Mouse (Mus musculus): ENCODE data around the gene Scin. TPM values are rescaled to one million over a fixed set of nuclear protein-coding genes. Genes with fewer than 3 reads are reported as not detected.
A peak's percentile ranks its signal among the peaks of the same experiment; 100 is the strongest.

The Scin gene
- polyA plus RNA-seq, 1 experiment from 2014 or later, result 5.5 TPM

GRCm38 (mm10) chr12:40106874-40107273, 27.2 kb downstream of the Scin start:
- H3K27ac ChIP-seq, result no peak overlapping the region
- no peaks in the 10 kb centered on the region for H3K4me1 ChIP-seq
- no peak overlapping the region for H3K4me3 ChIP-seq
- ATAC-seq (ENCODE audit: insufficient number of reproducible peaks, insufficient read depth, low FRiP score, low TSS enrichment, low read depth), result no peak
- H3K27me3 ChIP-seq, result no peaks in the 10 kb centered on the region
- H3K9me3 ChIP-seq, result no peaks in the 10 kb centered on the region
- no peak overlapping the region for H3K4me2 ChIP-seq
- H3K9ac ChIP-seq, result no peak overlapping the region
- no peaks in the 10 kb centered on the region for H3K36me3 ChIP-seq
- WGBS, result 62% methylated on average over 5 of the region's 5 CpGs

- Histone ChIP-seq H3K4me2 (no peak overlapping the region), H3K4me3 (no peak overlapping the region), H3K9ac (no peak overlapping the region), H3K27me3 (no peaks in the 10 kb centered on the region), H3K27ac (no peak overlapping the region), H3K4me1 (no peaks in the 10 kb centered on the region), H3K9me3 (no peaks in the 10 kb centered on the region), H3K36me3 (no peaks in the 10 kb centered on the region)
- WGBS, result 73% methylated on average over 2 of the region's 2 CpGs
- ATAC-seq (ENCODE audit: insufficient number of reproducible peaks, insufficient read depth, low FRiP score, low TSS enrichment, low read depth), result no peak
These were observed 29.3 kb downstream of the Scin start for GRCm38 (mm10) chr12:40104750-40105149.

- H3K36me3 ChIP-seq, result no peaks in the 10 kb centered on the region
- 90% methylated on average over 2 of the region's 2 CpGs for WGBS
- H3K9me3 ChIP-seq, result no peaks in the 10 kb centered on the region
- H3K27ac ChIP-seq, result no peak overlapping the region
- no peak overlapping the region for H3K9ac ChIP-seq
- H3K4me3 ChIP-seq, result no peak overlapping the region
- no peak for ATAC-seq (ENCODE audit: insufficient number of reproducible peaks, insufficient read depth, low FRiP score, low TSS enrichment, low read depth)
- no peak overlapping the region for H3K4me2 ChIP-seq
- no peaks in the 10 kb centered on the region for H3K27me3 ChIP-seq
- no peaks in the 10 kb centered on the region for H3K4me1 ChIP-seq
These were observed 31.7 kb downstream of the Scin start for GRCm38 (mm10) chr12:40102359-40102758.

DNA sequence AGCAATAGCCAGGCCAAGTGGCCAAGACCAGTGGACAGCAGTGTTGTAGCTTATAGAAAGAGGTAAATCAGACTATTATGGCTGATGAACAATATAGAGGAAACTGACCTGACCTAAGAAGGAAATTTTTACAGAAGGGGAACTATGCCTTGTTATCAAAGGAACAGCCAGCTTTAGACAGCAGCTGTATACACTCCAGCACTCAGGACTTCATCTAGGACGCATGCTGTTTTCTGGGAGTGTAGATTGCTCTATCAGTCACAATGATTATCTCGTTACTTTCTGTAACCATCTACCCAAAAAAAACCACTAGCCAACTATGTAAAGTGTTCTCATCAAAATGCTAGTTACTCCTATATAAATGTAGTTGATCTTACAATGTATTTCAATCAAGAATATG, 34.6 kb downstream of the Scin start:
- no peak overlapping the region for H3K9ac ChIP-seq
- no peak for ATAC-seq (ENCODE audit: insufficient number of reproducible peaks, insufficient read depth, low FRiP score, low TSS enrichment, low read depth)
- H3K9me3 ChIP-seq, result no peaks in the 10 kb centered on the region
- no peaks in the 10 kb centered on the region for H3K36me3 ChIP-seq
- 87% methylated on average over 2 of the region's 2 CpGs for WGBS
- H3K27ac ChIP-seq, result no peak overlapping the region
- H3K4me2 ChIP-seq, result no peak overlapping the region
- no peak overlapping the region for H3K4me3 ChIP-seq
- H3K4me1 ChIP-seq, result no peaks in the 10 kb centered on the region
- H3K27me3 ChIP-seq, result no peaks in the 10 kb centered on the region

DNA sequence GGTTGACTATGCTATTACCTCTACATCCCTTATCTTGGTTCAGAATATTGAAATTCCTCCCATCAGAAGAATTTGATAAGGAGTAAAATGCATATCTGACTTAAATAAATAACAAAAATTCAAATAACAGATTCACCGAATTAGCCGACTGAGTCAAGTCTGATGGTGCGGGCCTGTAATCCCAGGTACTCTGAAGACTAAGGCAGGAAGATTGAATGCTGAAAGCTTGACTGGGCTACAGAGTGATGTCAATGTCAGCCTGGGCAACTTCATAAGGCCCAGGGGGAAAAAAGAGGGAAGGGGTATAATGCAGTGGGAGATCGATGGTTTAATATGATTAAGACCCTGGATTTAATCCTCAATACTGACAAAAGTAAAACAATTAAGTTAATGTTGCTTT, 36.6 kb downstream of the Scin start:
- Histone ChIP-seq H3K4me2 (no peak overlapping the region), H3K9me3 (no peaks in the 10 kb centered on the region), H3K4me3 (no peak overlapping the region), H3K36me3 (no peaks in the 10 kb centered on the region), H3K27me3 (no peaks in the 10 kb centered on the region), H3K27ac (no peak overlapping the region), H3K4me1 (no peaks in the 10 kb centered on the region), H3K9ac (no peak overlapping the region)
- ATAC-seq (ENCODE audit: insufficient number of reproducible peaks, insufficient read depth, low FRiP score, low TSS enrichment, low read depth), result no peak
- WGBS, result 94% methylated on average over 4 of the region's 4 CpGs

DNA sequence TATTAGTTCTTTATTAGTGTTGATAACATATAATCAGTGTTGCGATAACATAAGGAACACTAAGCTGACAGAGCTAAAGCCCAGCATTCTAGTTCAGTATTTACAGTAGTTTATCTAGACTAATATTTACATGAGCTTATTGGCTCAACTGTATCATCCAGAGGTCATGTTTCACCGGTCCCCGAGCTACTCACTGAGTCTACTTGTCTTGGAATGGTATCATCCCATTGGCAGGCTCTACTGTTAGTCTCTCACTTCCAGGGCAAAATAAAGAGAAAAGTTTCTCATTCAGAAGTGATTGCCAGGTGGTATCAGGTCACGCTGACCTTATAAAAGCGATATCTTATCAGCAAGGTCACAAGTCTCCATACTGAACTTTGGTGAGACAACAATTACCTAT, 37.0 kb downstream of the Scin start:
- H3K9me3 ChIP-seq, result no peaks in the 10 kb centered on the region
- no peaks in the 10 kb centered on the region for H3K27me3 ChIP-seq
- no peaks in the 10 kb centered on the region for H3K36me3 ChIP-seq
- H3K4me1 ChIP-seq, result no peaks in the 10 kb centered on the region
- H3K27ac ChIP-seq, result no peak overlapping the region
- H3K4me3 ChIP-seq, result no peak overlapping the region
- 92% methylated on average over 5 of the region's 5 CpGs for WGBS
- no peak overlapping the region for H3K4me2 ChIP-seq
- ATAC-seq (ENCODE audit: insufficient number of reproducible peaks, insufficient read depth, low FRiP score, low TSS enrichment, low read depth), result no peak
- no peak overlapping the region for H3K9ac ChIP-seq

DNA sequence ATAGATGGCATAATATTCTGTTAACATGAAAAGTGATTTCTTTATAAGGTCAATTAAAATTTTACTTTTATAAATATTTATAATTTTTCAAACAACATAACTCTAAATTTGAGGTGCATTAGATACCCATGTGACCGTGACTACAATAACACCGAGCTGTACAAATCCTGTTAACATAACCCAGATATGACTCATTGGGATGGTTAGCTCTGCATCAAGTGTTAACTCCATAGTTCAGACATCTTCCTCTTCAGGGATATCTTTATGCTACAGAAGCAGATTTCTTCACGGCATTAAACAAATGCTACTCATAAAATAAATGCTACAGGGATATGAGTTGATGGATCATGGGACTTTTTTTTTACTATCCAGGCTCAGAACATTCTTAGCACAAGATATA, 37.6 kb downstream of the Scin start:
- no peak overlapping the region for H3K9ac ChIP-seq
- ATAC-seq (ENCODE audit: insufficient number of reproducible peaks, insufficient read depth, low FRiP score, low TSS enrichment, low read depth), result no peak
- H3K27me3 ChIP-seq, result no peaks in the 10 kb centered on the region
- H3K9me3 ChIP-seq, result no peaks in the 10 kb centered on the region
- H3K36me3 ChIP-seq, result no peaks in the 10 kb centered on the region
- H3K4me3 ChIP-seq, result no peak overlapping the region
- WGBS, result 81% methylated on average over 3 of the region's 3 CpGs
- H3K4me1 ChIP-seq, result no peaks in the 10 kb centered on the region
- H3K4me2 ChIP-seq, result no peak overlapping the region
- no peak overlapping the region for H3K27ac ChIP-seq

DNA sequence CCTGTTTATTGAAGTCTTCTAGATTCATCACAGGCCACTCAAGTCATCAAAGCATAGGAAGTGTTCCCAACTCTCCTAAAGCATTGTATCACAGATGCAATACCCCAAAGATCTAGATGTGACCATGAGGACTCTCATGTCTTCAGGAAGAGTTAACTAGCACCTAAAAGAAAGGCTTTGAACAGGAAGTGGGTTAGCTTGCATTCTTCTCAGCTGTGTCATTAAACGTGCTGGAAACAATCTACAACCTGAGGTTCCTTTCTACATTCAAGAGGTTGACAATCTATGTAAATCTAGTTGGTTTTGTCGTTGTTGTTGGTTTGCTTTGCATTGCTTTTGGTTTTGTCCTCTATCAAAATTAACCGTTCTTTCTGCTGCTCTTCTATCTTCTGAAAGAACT, 44.0 kb downstream of the Scin start:
- no peaks in the 10 kb centered on the region for H3K36me3 ChIP-seq
- H3K4me2 ChIP-seq, result no peak overlapping the region
- no peaks in the 10 kb centered on the region for H3K9me3 ChIP-seq
- H3K4me1 ChIP-seq, result 0 out of 2 replicates have a peak, but pooled peaks cover 10% of the 10 kb centered on the region
- no peaks in the 10 kb centered on the region for H3K27me3 ChIP-seq
- no peak overlapping the region for H3K27ac ChIP-seq
- no peak for ATAC-seq (ENCODE audit: insufficient number of reproducible peaks, insufficient read depth, low FRiP score, low TSS enrichment, low read depth)
- no peak overlapping the region for H3K9ac ChIP-seq
- H3K4me3 ChIP-seq, result no peak overlapping the region
- WGBS, result 80% methylated on average over 3 of the region's 3 CpGs

GRCm38 (mm10) chr12:40085731-40086322, 48.2 kb downstream of the Scin start:
- Histone ChIP-seq H3K4me1 (0 out of 2 replicates have a peak, but pooled peaks cover 10% of the 10 kb centered on the region), H3K4me2 (no peak overlapping the region), H3K36me3 (no peaks in the 10 kb centered on the region), H3K9me3 (no peaks in the 10 kb centered on the region), H3K27ac (no peak overlapping the region), H3K4me3 (no peak overlapping the region), H3K27me3 (no peaks in the 10 kb centered on the region), H3K9ac (no peak overlapping the region)
- 35% methylated on average over 5 of the region's 5 CpGs for WGBS
- ATAC-seq (ENCODE audit: insufficient number of reproducible peaks, insufficient read depth, low FRiP score, low TSS enrichment, low read depth), result no peak

DNA sequence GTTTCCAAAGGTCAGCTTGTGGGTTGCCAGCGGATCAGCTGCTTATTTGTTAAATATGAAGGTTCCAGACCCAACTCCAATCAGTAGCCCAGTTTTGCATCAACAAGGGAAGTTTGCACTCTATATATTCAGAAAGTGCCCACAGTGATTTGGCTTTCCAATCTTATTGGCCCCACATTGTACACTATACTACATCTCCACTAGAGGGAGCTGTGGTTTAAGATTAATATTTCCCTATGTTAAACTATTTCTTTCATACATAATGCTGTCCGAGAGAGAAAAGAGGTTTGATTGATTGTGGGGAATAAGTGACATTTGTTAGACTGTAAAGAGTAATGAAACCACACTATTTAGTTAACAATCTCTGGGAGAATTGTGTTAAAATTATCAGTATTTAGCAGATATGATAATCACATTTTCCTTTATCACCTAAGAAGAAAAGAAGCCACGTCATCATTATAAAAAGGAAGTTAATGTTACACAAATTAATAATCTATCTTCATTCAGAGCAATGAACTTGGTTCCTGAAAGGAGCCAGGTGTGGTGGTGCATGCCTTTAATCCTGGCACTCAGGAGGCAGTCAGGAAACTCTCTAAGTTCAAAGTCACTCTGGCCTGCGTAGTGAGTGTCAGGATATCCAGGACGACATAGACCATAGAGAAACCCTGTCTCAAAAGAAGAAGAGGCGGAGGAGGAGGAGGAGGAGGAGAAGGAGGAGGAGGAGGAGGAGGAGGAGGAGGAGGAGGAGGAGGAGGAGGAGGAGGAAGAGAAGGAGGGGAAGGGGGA, 51.4 kb downstream of the Scin start:
- H3K4me2 ChIP-seq, result no peak overlapping the region
- 47% methylated on average over 5 of the region's 6 CpGs for WGBS
- no peaks in the 10 kb centered on the region for H3K36me3 ChIP-seq
- no peak overlapping the region for H3K27ac ChIP-seq
- H3K9me3 ChIP-seq, result no peaks in the 10 kb centered on the region
- H3K9ac ChIP-seq, result no peak overlapping the region
- H3K27me3 ChIP-seq, result no peaks in the 10 kb centered on the region
- 0 out of 2 replicates have a peak, but pooled peaks cover 10% of the 10 kb centered on the region for H3K4me1 ChIP-seq
- ATAC-seq (ENCODE audit: insufficient number of reproducible peaks, insufficient read depth, low FRiP score, low TSS enrichment, low read depth), result 0 out of 2 replicates have a peak, but pooled peaks have one; percentile 20
- H3K4me3 ChIP-seq, result no peak overlapping the region

DNA sequence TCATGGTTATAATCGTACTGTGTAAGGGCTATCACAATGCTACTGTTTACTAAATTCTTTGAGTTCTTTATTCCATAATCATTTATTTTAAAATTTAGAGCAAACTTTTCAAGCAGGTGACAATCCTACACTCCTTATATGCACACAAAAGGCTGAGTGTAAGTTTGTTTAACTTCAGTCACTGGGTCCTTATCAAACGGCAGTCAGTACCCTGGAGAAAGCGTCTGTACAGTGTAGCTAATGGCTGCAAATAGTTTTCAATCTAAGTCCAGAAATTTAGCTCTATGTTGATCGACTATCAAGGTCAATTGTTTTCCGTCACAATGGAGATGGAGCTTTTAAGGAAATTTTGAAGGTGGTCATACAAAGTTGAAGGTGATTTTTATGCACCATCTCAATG, 52.0 kb downstream of the Scin start:
- no peak overlapping the region for H3K4me2 ChIP-seq
- no peak overlapping the region for H3K4me3 ChIP-seq
- WGBS, result 77% methylated on average over 5 of the region's 5 CpGs
- H3K9ac ChIP-seq, result no peak overlapping the region
- 0 out of 2 replicates have a peak, but pooled peaks cover 10% of the 10 kb centered on the region for H3K4me1 ChIP-seq
- ATAC-seq (ENCODE audit: insufficient number of reproducible peaks, insufficient read depth, low FRiP score, low TSS enrichment, low read depth), result no peak
- H3K27me3 ChIP-seq, result no peaks in the 10 kb centered on the region
- H3K27ac ChIP-seq, result no peak overlapping the region
- H3K9me3 ChIP-seq, result no peaks in the 10 kb centered on the region
- no peaks in the 10 kb centered on the region for H3K36me3 ChIP-seq

- Histone ChIP-seq H3K27me3 (no peaks in the 10 kb centered on the region), H3K4me3 (no peak overlapping the region), H3K36me3 (no peaks in the 10 kb centered on the region), H3K27ac (no peak overlapping the region), H3K9ac (no peak overlapping the region), H3K9me3 (no peaks in the 10 kb centered on the region), H3K4me1 (no peaks in the 10 kb centered on the region), H3K4me2 (no peak overlapping the region)
- WGBS, result 58% methylated on average over 5 of the region's 5 CpGs
- no peak for ATAC-seq (ENCODE audit: insufficient number of reproducible peaks, insufficient read depth, low FRiP score, low TSS enrichment, low read depth)
These were observed 60.4 kb downstream of the Scin start for GRCm38 (mm10) chr12:40073660-40074059.
